11 mouse cellular contexts compared by ENCODE assay signal in the genomic region with DNA sequence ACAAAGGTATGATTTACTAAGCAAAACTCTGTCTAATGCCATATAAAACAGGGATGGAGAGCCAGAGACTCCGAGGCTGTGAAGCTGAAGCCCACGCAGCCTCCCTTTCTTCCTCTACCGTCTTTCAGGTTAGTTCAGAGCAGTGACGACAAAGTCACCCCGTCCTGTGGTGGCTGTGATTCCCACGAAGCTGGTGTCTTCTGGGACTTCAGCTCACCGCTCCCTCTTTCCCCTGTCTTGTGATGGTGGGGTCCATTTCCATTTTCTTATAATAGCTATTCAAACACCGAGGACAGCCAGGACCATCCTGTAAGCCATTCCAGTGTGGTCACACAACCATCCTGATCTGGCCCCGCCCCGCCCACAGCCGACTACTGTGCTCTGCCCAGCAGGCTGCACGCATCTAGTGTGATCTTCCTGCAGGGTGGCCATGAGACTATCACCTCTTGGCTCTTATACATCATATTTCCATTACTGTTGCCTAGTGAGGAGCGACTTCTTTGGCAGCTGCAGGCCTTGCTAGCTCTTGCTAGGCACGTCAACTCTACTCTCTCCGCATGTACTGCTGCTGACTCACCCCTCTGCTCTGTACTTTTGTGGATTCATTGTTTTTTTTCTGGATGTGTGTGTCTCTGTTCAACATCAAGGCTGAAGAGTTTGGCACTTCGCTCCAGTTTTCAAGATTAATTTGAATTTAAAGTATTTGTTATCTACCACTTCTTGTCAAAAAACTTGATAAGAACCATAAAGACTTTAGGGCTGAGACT. TPM values are rescaled to one million over a fixed set of nuclear protein-coding genes. Genes with fewer than 3 reads are reported as not detected.
A peak's percentile ranks its signal among the peaks of the same experiment; 100 is the strongest.
DNase-seq lines count a peak whose midpoint lies in the region; ATAC-seq and TF ChIP-seq lines count a peak whose summit lies in the region.
"Had no signal": no experiment of that assay in that cellular context is flagged by ENCODE, and none has a peak within 500 bp of the region (broad histone marks: within the 10 kb centered on the region; RNA-seq: fewer than 3 reads in every experiment).

No protein-coding gene starts in this region.

- H3K4me2 ChIP-seq in lung, embryonic 14.5 days = no peak overlapping the region
- H3K4me2 ChIP-seq in stomach, embryonic 14.5 days (replicated peaks; ENCODE audit: low read depth, low read length) = no peak overlapping the region

- WGBS in lung, embryonic 14.5 days = 79% methylated on average over 16 of the region's 16 CpGs
- WGBS in stomach, embryonic 14.5 days = 82% methylated on average over 16 of the region's 16 CpGs

- H3K27me3 ChIP-seq in lung, embryonic 14.5 days (ENCODE audit: insufficient read depth, low read length) = no peaks in the 10 kb centered on the region
- H3K27me3 ChIP-seq in stomach, embryonic 14.5 days (ENCODE audit: control insufficient read depth, insufficient read depth, low read length) = no peaks in the 10 kb centered on the region

- TF ChIP-seq CTCF in lung, embryonic 14.5 days (IDR thresholded peaks at IDR 0.05; ENCODE audit: low read depth) = no peak

- no peaks in the 10 kb centered on the region for H3K9me3 ChIP-seq in lung, embryonic 14.5 days (ENCODE audit: low read depth, low read length)
- no peaks in the 10 kb centered on the region for H3K9me3 ChIP-seq in stomach, embryonic 14.5 days (ENCODE audit: control insufficient read depth, low read depth, low read length)

- H3K4me1 ChIP-seq in lung, embryonic 14.5 days (ENCODE audit: insufficient read depth) = no peaks in the 10 kb centered on the region
- no peaks in the 10 kb centered on the region for H3K4me1 ChIP-seq in stomach, embryonic 14.5 days (ENCODE audit: control insufficient read depth, insufficient read depth, low read length)

- ATAC-seq in lung, embryonic 14.5 days (ENCODE audit: insufficient read depth) = peak; percentile 35; the same call in 1 of the 2 replicates
- peak; percentile 40; the same call in 1 of the 2 replicates for ATAC-seq in stomach, embryonic 14.5 days (ENCODE audit: insufficient number of reproducible peaks, insufficient read depth, low FRiP score, low read depth)
- no peak for ATAC-seq in erythroblast, adult 5-6 weeks (replicated peaks; ENCODE audit: low FRiP score, poor library complexity, severe bottlenecking)

- H3K4me3 ChIP-seq in lung, embryonic 14.5 days (ENCODE audit: low read depth, low read length) = no peak overlapping the region
- H3K4me3 ChIP-seq in stomach, embryonic 14.5 days (ENCODE audit: low read depth, low read length) = no peak overlapping the region

- no peak overlapping the region; the same call in 1 of the 2 replicates for H3K27ac ChIP-seq in lung, embryonic 14.5 days (ENCODE audit: low read depth)
- H3K27ac ChIP-seq in stomach, embryonic 14.5 days (ENCODE audit: low read length) = no peak overlapping the region

- no peak for DNase-seq in lung, embryonic 14.5 days
- no peak for DNase-seq in lung, postnatal 25 days (ENCODE audit: low spot score)
- peak; percentile 36 for DNase-seq in Muller cell, postnatal 12 days (ENCODE audit: inconsistent ontology term)
- peak; percentile 37 for DNase-seq in induced T-regulatory cell, adult 2 months (ENCODE audit: low read depth)
- no peak for DNase-seq in cerebellum, adult 11-12 months
- DNase-seq in thymus, adult 18-20 months = no peak
- DNase-seq: kidney, adult 9 months; lung, postnatal 4 days; right cerebral cortex, adult 18-20 months had no signal

- H3K36me3 ChIP-seq in lung, embryonic 14.5 days (ENCODE audit: insufficient read depth) = peaks cover 16% of the 10 kb centered on the region
- H3K36me3 ChIP-seq in stomach, embryonic 14.5 days (ENCODE audit: control insufficient read depth, insufficient read depth, low read length) = peaks cover 3% of the 10 kb centered on the region; the same call in 1 of the 2 replicates

- no peak overlapping the region for H3K9ac ChIP-seq in lung, embryonic 14.5 days
- H3K9ac ChIP-seq in stomach, embryonic 14.5 days (replicated peaks; ENCODE audit: low read depth, low read length) = no peak overlapping the region

RNA-seq across cellular contexts. Expression of a gene that starts 50.3 kb away (rescaled TPM):
- 34.4 and 34.8 TPM in 2 replicates for polyA plus RNA-seq in lung, embryonic 14.5 days (2014; fragmentation: Nextera tagmentation; extraction: Ambion mirVana)
- 35.4 and 36.2 TPM in 2 replicates for polyA plus RNA-seq in stomach, embryonic 14.5 days (2014; fragmentation: Nextera tagmentation; extraction: Ambion mirVana)
- 15.9 and 25.4 TPM in 2 replicates for total RNA-seq in erythroblast, adult 5-6 weeks (2015; ENCODE audit: low replicate concordance)
- 19.4 and 25.1 TPM in 2 replicates for total RNA-seq in erythroblast, adult 5-6 weeks (2017; ENCODE audit: low replicate concordance)

Comparison
In these comparisons a context has a peak if more than half of its experiments do, and no peak if none do; other contexts are left out.
1. DNase-seq: peak in Muller cell, postnatal 12 days (single experiment) and induced T-regulatory cell, adult 2 months (single experiment); none in lung, embryonic 14.5 days (single experiment), lung, postnatal 25 days (single experiment), cerebellum, adult 11-12 months (single experiment) and thymus, adult 18-20 months (0 of 2).